Mouse (Mus musculus) lung, adult 2 months (tissue): Measurements from ENCODE around the gene B3galt1. TPM values are rescaled to one million over a fixed set of nuclear protein-coding genes. Genes with fewer than 3 reads are reported as not detected.

Experiments used
- DNase-seq: peaks from one replicate; pipeline ENCODE4 v3.0.0; 2022
- H3K4me1 ChIP-seq: fragments of 200-500 bp; 2 replicates; pipeline ENCODE4 v1.6.1; 2011; ENCODE audit warnings: low read length; ENCODE audit not compliant: control insufficient read depth, insufficient read depth
- H3K4me3 ChIP-seq: fragments of 200-500 bp; replicated peaks from 2 replicates; pipeline ENCODE3; 2011; ENCODE audit warnings: low read depth, mild to moderate bottlenecking, control low read depth, low read length; ENCODE audit errors: extremely low read depth
- CTCF ChIP-seq: fragments of 200-500 bp; IDR thresholded peaks from 2 replicates; pipeline ENCODE4 v1.5.1; 2011; ENCODE audit warnings: mild to moderate bottlenecking, low read length, control low read depth; ENCODE audit not compliant: insufficient read depth
- POLR2A ChIP-seq: fragments of 200-500 bp; IDR thresholded peaks from 2 replicates; pipeline ENCODE4 v1.6.1; 2011; ENCODE audit warnings: low read depth, mild to moderate bottlenecking, control low read depth, low read length, borderline replicate concordance; ENCODE audit errors: extremely low read depth
- WGBS: fragments of 180-500 bp; shearing (Covaris S2); methylation state at CpG from one replicate; pipeline ENCODE4 v1.1.7; 2018; 5-methylcytosine and 5-hydroxymethylcytosine counted together
- polyA plus RNA-seq: library from polyadenylated mRNA; depleted of rRNA; stranded (reverse); fragments of >200 nt; gene quantifications from 2 replicates; pipeline ENCODE4 v1.2.3, GENCODE M21; 2012; rRNA removed

B3galt1 gene
- polyA plus RNA-seq = 0.28 and 0.36 TPM in 2 replicates

- 2% methylated on average over 83 of the region's 83 CpGs for WGBS
- DNase-seq = peak; percentile 20
- Histone ChIP-seq H3K4me3 (peak within 1 kb of the TSS; percentile 58), H3K4me1 (no peaks in the 10 kb centered on the region)
- no peak for TF ChIP-seq POLR2A
- TF ChIP-seq CTCF = no peak
Measured at GRCm38 (mm10) chr2:67565480-67566331, at the start of gene B3galt1. Gene B3galt1 (plus strand): TSS chr2:67565871.

- no peak for DNase-seq
- 87% methylated on average over 7 of the region's 7 CpGs for WGBS
- Histone ChIP-seq H3K4me1 (no peaks in the 10 kb centered on the region), H3K4me3 (no peak overlapping the region)
- TF ChIP-seq POLR2A (no peak), CTCF (no peak)
Measured at GRCm38 (mm10) chr2:67516405-67516804, 49.3 kb upstream of the B3galt1 start.

GRCm38 (mm10) chr2:67535347-67535746 is 30.3 kb upstream of the B3galt1 start:
- no peak for TF ChIP-seq POLR2A
- 97% methylated on average over 2 of the region's 2 CpGs for WGBS
- DNase-seq = no peak
- Histone ChIP-seq H3K4me3 (no peak overlapping the region), H3K4me1 (no peaks in the 10 kb centered on the region)

GRCm38 (mm10) chr2:67539426-67539825 is 26.2 kb upstream of the B3galt1 start:
- H3K4me3 ChIP-seq = no peak overlapping the region
- no peak for TF ChIP-seq CTCF
- no peak for TF ChIP-seq POLR2A
- 80% methylated on average over 6 of the region's 6 CpGs for WGBS
- H3K4me1 ChIP-seq = no peaks in the 10 kb centered on the region
- no peak for DNase-seq

GRCm38 (mm10) chr2:67541957-67542696 is 23.5 kb upstream of the B3galt1 start:
- 58% methylated on average over 11 of the region's 11 CpGs for WGBS
- TF ChIP-seq CTCF = no peak
- no peak for TF ChIP-seq POLR2A
- Histone ChIP-seq H3K4me1 (no peaks in the 10 kb centered on the region), H3K4me3 (no peak overlapping the region)
- no peak for DNase-seq

- no peak for TF ChIP-seq POLR2A
- TF ChIP-seq CTCF = no peak
- no peak for DNase-seq
- no peaks in the 10 kb centered on the region for H3K4me1 ChIP-seq
- WGBS = 65% methylated on average over 8 of the region's 8 CpGs
- no peak overlapping the region for H3K4me3 ChIP-seq
Measured at GRCm38 (mm10) chr2:67544426-67544825, 21.2 kb upstream of the B3galt1 start.

GRCm38 (mm10) chr2:67564851-67565479 is 706 bp upstream of the B3galt1 start:
- 3% methylated on average over 23 of the region's 23 CpGs for WGBS
- TF ChIP-seq CTCF = no peak
- no peak for TF ChIP-seq POLR2A
- H3K4me3 ChIP-seq = peak overlapping the region; percentile 41
- peak; percentile 2 for DNase-seq
- no peaks in the 10 kb centered on the region for H3K4me1 ChIP-seq

GRCm38 (mm10) chr2:67566566-67566965 is 895 bp downstream of the B3galt1 start:
- TF ChIP-seq CTCF = no peak
- TF ChIP-seq POLR2A = no peak
- DNase-seq = no peak
- Histone ChIP-seq H3K4me3 (peak overlapping the region; percentile 5), H3K4me1 (no peaks in the 10 kb centered on the region)
- 4% methylated on average over 12 of the region's 12 CpGs for WGBS

- no peak overlapping the region for H3K4me3 ChIP-seq
- TF ChIP-seq CTCF (no peak), POLR2A (no peak)
- no peaks in the 10 kb centered on the region for H3K4me1 ChIP-seq
- DNase-seq = no peak
- 15% methylated on average over 8 of the region's 8 CpGs for WGBS
Measured at GRCm38 (mm10) chr2:67567141-67567680, 1.5 kb downstream of the B3galt1 start.
